Mouse (Mus musculus): ENCODE data around the gene Gvin1. TPM values are rescaled to one million over a fixed set of nuclear protein-coding genes. Genes with fewer than 3 reads are reported as not detected.
"Not testable (repeated sequence)": the region's sequence is repeated elsewhere in the genome, so short reads cannot be mapped to it uniquely, and the experiment has no call there.

Gvin1 gene
- polyA plus RNA-seq, 1 experiment, result 0.12 TPM

GRCm38 (mm10) chr7:106237192-106237465, 22.0 kb upstream of the Gvin1 start:
- Histone ChIP-seq H3K27me3 (ENCODE audit: control insufficient read depth, insufficient read depth, low read length, poor library complexity, severe bottlenecking) (no peaks in the 10 kb centered on the region), H3K4me1 (ENCODE audit: control insufficient read depth, insufficient read depth, low read length) (no peaks in the 10 kb centered on the region)

GRCm38 (mm10) chr7:106236327-106237191, 21.4 kb upstream of the Gvin1 start:
- H3K4me3 ChIP-seq (ENCODE audit: low read depth, low read length), result no peak overlapping the region
- no peak overlapping the region for H3K9ac ChIP-seq (ENCODE audit: low read depth, poor library complexity, severe bottlenecking)
- H3K27ac ChIP-seq (ENCODE audit: insufficient read depth, low read length), result no peak overlapping the region
- H3K4me1 ChIP-seq (ENCODE audit: control insufficient read depth, insufficient read depth, low read length), result no peaks in the 10 kb centered on the region
- no peaks in the 10 kb centered on the region for H3K36me3 ChIP-seq (ENCODE audit: control insufficient read depth, insufficient read depth, low read length, poor library complexity, severe bottlenecking)
- no peaks in the 10 kb centered on the region for H3K27me3 ChIP-seq (ENCODE audit: control insufficient read depth, insufficient read depth, low read length, poor library complexity, severe bottlenecking)
- TF ChIP-seq POLR2A (IDR thresholded peaks at IDR 0.05; ENCODE audit: insufficient read depth, low read length) (no peak), CTCF (IDR thresholded peaks at IDR 0.05; ENCODE audit: low read depth, low read length) (no peak), EP300 (IDR thresholded peaks at IDR 0.05; ENCODE audit: insufficient read depth, low read depth, low read length) (no peak)
- H3K9me3 ChIP-seq (replicated peaks; ENCODE audit: control insufficient read depth, insufficient read depth, low read length, poor library complexity, severe bottlenecking), result peaks cover 15% of the 10 kb centered on the region

More at GRCm38 (mm10) chr7:106237192-106237465, 22.0 kb upstream of the Gvin1 start:
- no peak for TF ChIP-seq CTCF (IDR thresholded peaks at IDR 0.05; ENCODE audit: low read depth, low read length)
- TF ChIP-seq EP300 (IDR thresholded peaks at IDR 0.05; ENCODE audit: insufficient read depth, low read depth, low read length), result no peak
- no peak for TF ChIP-seq POLR2A (IDR thresholded peaks at IDR 0.05; ENCODE audit: insufficient read depth, low read length)
- no peaks in the 10 kb centered on the region for H3K36me3 ChIP-seq (ENCODE audit: control insufficient read depth, insufficient read depth, low read length, poor library complexity, severe bottlenecking)
- H3K9ac ChIP-seq (ENCODE audit: low read depth, poor library complexity, severe bottlenecking), result no peak overlapping the region
- no peak overlapping the region for H3K4me3 ChIP-seq (ENCODE audit: low read depth, low read length)
- no peak overlapping the region for H3K27ac ChIP-seq (ENCODE audit: insufficient read depth, low read length)
- peaks cover 16% of the 10 kb centered on the region for H3K9me3 ChIP-seq (replicated peaks; ENCODE audit: control insufficient read depth, insufficient read depth, low read length, poor library complexity, severe bottlenecking)

GRCm38 (mm10) chr7:106235596-106235995, 20.5 kb upstream of the Gvin1 start:
- Histone ChIP-seq H3K27me3 (ENCODE audit: control insufficient read depth, insufficient read depth, low read length, poor library complexity, severe bottlenecking) (no peaks in the 10 kb centered on the region), H3K36me3 (ENCODE audit: control insufficient read depth, insufficient read depth, low read length, poor library complexity, severe bottlenecking) (no peaks in the 10 kb centered on the region), H3K9ac (ENCODE audit: low read depth, poor library complexity, severe bottlenecking) (no peak overlapping the region)

DNA sequence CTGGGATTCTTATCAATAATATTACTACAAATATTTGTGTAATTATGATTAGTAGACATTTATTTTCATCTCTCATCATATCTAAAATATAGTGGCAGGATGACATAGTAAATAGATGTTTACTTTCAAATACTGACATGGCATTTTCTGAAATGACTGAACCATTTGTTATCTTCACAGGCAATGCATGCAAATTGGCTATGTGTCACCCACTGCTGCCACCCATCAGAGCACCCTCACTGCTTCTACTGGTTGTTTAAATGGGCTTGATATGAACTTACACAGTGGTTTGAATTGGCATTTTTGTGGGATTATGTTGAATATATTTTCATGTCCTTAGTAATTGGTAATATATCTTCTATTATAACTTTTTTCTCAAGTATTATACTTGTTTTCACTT, 784 bp upstream of the Gvin1 start:
- H3K4me1 ChIP-seq (ENCODE audit: control insufficient read depth, insufficient read depth, low read length); H3K4me3 ChIP-seq (ENCODE audit: low read depth, low read length); H3K27me3 ChIP-seq (ENCODE audit: control insufficient read depth, insufficient read depth, low read length, poor library complexity, severe bottlenecking); H3K27ac ChIP-seq (ENCODE audit: insufficient read depth, low read length); H3K9ac ChIP-seq (ENCODE audit: low read depth, poor library complexity, severe bottlenecking); H3K36me3 ChIP-seq (ENCODE audit: control insufficient read depth, insufficient read depth, low read length, poor library complexity, severe bottlenecking); H3K9me3 ChIP-seq (replicated peaks; ENCODE audit: control insufficient read depth, insufficient read depth, low read length, poor library complexity, severe bottlenecking): not testable (repeated sequence)

More at GRCm38 (mm10) chr7:106235596-106235995, 20.5 kb upstream of the Gvin1 start:
- no peaks in the 10 kb centered on the region for H3K4me1 ChIP-seq (ENCODE audit: control insufficient read depth, insufficient read depth, low read length)
- peaks cover 9% of the 10 kb centered on the region for H3K9me3 ChIP-seq (replicated peaks; ENCODE audit: control insufficient read depth, insufficient read depth, low read length, poor library complexity, severe bottlenecking)
- no peak overlapping the region for H3K4me3 ChIP-seq (ENCODE audit: low read depth, low read length)
- no peak for TF ChIP-seq POLR2A (IDR thresholded peaks at IDR 0.05; ENCODE audit: insufficient read depth, low read length)
- TF ChIP-seq CTCF (IDR thresholded peaks at IDR 0.05; ENCODE audit: low read depth, low read length), result no peak
- no peak for TF ChIP-seq EP300 (IDR thresholded peaks at IDR 0.05; ENCODE audit: insufficient read depth, low read depth, low read length)
- no peak overlapping the region for H3K27ac ChIP-seq (ENCODE audit: insufficient read depth, low read length)

DNA sequence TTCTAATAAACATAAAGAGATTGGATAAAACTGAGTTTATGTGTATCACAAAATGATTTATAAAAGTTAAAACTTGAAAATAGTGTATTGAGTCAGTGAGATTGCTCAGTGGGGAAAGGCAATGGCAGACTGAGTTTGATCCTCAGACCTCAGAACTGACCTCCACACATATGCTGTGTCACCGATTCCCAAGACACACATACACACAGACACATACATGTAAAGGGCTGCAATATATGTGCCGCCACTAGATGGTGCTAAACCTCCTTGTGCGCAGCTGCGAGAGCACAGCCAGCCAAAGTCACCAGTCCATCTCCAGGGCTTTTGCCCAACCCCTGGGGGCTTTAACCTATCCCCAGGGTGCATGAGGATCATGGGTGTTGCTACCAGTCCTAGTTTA, 1.4 kb downstream of the Gvin1 start:
- H3K4me1 ChIP-seq (ENCODE audit: control insufficient read depth, insufficient read depth, low read length); H3K27ac ChIP-seq (ENCODE audit: insufficient read depth, low read length); H3K9ac ChIP-seq (ENCODE audit: low read depth, poor library complexity, severe bottlenecking); H3K27me3 ChIP-seq (ENCODE audit: control insufficient read depth, insufficient read depth, low read length, poor library complexity, severe bottlenecking); H3K36me3 ChIP-seq (ENCODE audit: control insufficient read depth, insufficient read depth, low read length, poor library complexity, severe bottlenecking); H3K9me3 ChIP-seq (replicated peaks; ENCODE audit: control insufficient read depth, insufficient read depth, low read length, poor library complexity, severe bottlenecking); H3K4me3 ChIP-seq (ENCODE audit: low read depth, low read length): not testable (repeated sequence)

- H3K36me3 ChIP-seq (ENCODE audit: control insufficient read depth, insufficient read depth, low read length, poor library complexity, severe bottlenecking); H3K4me1 ChIP-seq (ENCODE audit: control insufficient read depth, insufficient read depth, low read length); H3K27me3 ChIP-seq (ENCODE audit: control insufficient read depth, insufficient read depth, low read length, poor library complexity, severe bottlenecking); H3K9me3 ChIP-seq (replicated peaks; ENCODE audit: control insufficient read depth, insufficient read depth, low read length, poor library complexity, severe bottlenecking); H3K9ac ChIP-seq (ENCODE audit: low read depth, poor library complexity, severe bottlenecking); H3K4me3 ChIP-seq (ENCODE audit: low read depth, low read length); H3K27ac ChIP-seq (ENCODE audit: insufficient read depth, low read length): not testable (repeated sequence)
These were observed 8.5 kb downstream of the Gvin1 start for GRCm38 (mm10) chr7:106206630-106207029.

DNA sequence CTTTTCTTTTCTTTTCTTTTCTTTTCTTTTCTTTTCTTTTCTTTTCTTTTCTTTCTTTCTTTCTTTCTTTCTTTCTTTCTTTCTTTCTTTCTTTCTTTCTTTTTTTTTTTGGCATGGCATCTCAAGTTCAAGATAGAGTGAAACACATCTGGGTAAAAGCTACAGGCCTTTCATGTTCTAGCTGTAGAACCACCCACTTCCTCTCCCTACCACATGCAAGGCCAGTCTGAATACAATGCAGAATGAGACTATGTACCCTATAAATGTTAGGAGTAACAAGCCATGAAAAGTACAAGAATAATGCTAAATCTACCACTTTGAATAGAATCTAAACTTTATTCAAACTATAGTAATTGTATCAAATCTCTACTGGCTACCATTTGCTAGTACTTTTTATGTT, 38.1 kb downstream of the Gvin1 start:
- not testable (repeated sequence) for H3K9ac ChIP-seq (ENCODE audit: low read depth, poor library complexity, severe bottlenecking); H3K27me3 ChIP-seq (ENCODE audit: control insufficient read depth, insufficient read depth, low read length, poor library complexity, severe bottlenecking); H3K4me1 ChIP-seq (ENCODE audit: control insufficient read depth, insufficient read depth, low read length); H3K9me3 ChIP-seq (replicated peaks; ENCODE audit: control insufficient read depth, insufficient read depth, low read length, poor library complexity, severe bottlenecking); H3K27ac ChIP-seq (ENCODE audit: insufficient read depth, low read length); H3K36me3 ChIP-seq (ENCODE audit: control insufficient read depth, insufficient read depth, low read length, poor library complexity, severe bottlenecking); H3K4me3 ChIP-seq (ENCODE audit: low read depth, low read length)

DNA sequence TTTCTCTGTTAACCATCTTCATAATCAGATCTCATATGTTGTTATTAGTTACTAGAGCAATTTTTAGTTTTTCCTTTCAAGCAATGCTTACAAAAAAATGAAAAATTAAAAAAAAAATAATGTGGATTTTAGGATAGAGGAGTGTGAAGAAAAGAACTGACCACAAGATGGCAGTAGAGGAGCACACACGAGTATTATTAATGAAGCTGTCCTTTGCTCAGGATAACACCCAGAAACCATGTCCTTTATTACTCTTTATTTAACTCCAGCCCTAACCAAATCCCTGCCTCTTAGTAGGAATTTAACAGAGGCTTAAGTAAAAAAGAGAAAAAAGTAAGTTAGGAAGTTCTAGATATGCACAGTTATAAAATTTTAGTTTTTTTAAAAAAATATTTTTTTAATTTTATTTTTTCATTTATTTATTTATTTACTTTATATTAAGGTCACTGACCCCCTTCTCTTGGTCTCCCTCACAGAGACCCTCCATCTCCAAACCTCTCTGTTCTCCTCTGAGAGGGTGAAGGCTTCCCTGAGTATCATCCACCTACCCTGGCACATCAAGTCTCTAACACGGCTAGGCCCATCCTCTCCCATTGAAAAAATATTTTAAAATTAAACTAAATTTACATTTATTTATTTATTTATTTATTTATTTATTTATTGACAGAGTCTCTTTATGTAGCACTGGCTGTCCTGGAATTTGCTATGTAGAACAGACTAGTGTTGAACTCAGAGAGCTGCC, 69.9 kb downstream of the Gvin1 start:
- H3K36me3 ChIP-seq (ENCODE audit: control insufficient read depth, insufficient read depth, low read length, poor library complexity, severe bottlenecking); H3K27me3 ChIP-seq (ENCODE audit: control insufficient read depth, insufficient read depth, low read length, poor library complexity, severe bottlenecking); H3K27ac ChIP-seq (ENCODE audit: insufficient read depth, low read length); H3K9ac ChIP-seq (ENCODE audit: low read depth, poor library complexity, severe bottlenecking); H3K9me3 ChIP-seq (replicated peaks; ENCODE audit: control insufficient read depth, insufficient read depth, low read length, poor library complexity, severe bottlenecking); H3K4me1 ChIP-seq (ENCODE audit: control insufficient read depth, insufficient read depth, low read length); H3K4me3 ChIP-seq (ENCODE audit: low read depth, low read length): not testable (repeated sequence)
